Mouse (Mus musculus) forebrain, embryonic 12.5 days (tissue): ENCODE data around the gene Eps8l1. TPM values are rescaled to one million over a fixed set of nuclear protein-coding genes. Genes with fewer than 3 reads are reported as not detected.
"Not testable (repeated sequence)": the region's sequence is repeated elsewhere in the genome, so short reads cannot be mapped to it uniquely, and the experiment has no call there.

Experiments used
- ATAC-seq: fragments of 200-750 bp; cut with Nextera tagmentation; 2 replicates; pipeline ENCODE4 v1.8.0; 2017; ENCODE audit warnings: moderate TSS enrichment; ENCODE audit not compliant: low FRiP score
- H3K27ac ChIP-seq: fragments of 300-500 bp; sonication (generic); 2 replicates; pipeline ENCODE4 v1.5.1; 2016; ENCODE audit warnings: mild to moderate bottlenecking
- H3K27me3 ChIP-seq: fragments of 300-500 bp; sonication (generic); 2 replicates; pipeline ENCODE4 v1.6.1; 2016; ENCODE audit warnings: mild to moderate bottlenecking
- H3K36me3 ChIP-seq: fragments of 300-500 bp; sonication (generic); replicated peaks from 2 replicates; pipeline ENCODE4 v1.6.1; 2016; ENCODE audit warnings: mild to moderate bottlenecking
- H3K4me1 ChIP-seq: fragments of 300-500 bp; sonication (generic); 2 replicates; pipeline ENCODE4 v1.6.1; 2016
- H3K4me2 ChIP-seq: fragments of 300-500 bp; sonication (generic); 2 replicates; pipeline ENCODE4 v1.6.1; 2016; ENCODE audit warnings: mild to moderate bottlenecking, moderate library complexity
- H3K4me3 ChIP-seq: fragments of 300-500 bp; sonication (generic); replicated peaks from 2 replicates; pipeline ENCODE4 v1.5.1; 2016; ENCODE audit warnings: mild to moderate bottlenecking
- H3K9ac ChIP-seq: fragments of 300-500 bp; sonication (generic); 2 replicates; pipeline ENCODE4 v1.6.1; 2016; ENCODE audit warnings: mild to moderate bottlenecking
- H3K9me3 ChIP-seq: fragments of 300-500 bp; sonication (generic); 2 replicates; pipeline ENCODE4 v1.6.1; 2016
- WGBS: fragments of 180-500 bp; shearing (Covaris S2); methylation state at CpG from one replicate; pipeline ENCODE4 v1.1.7; 2016; 5-methylcytosine and 5-hydroxymethylcytosine counted together
- polyA plus RNA-seq: library from polyadenylated mRNA; unstranded; fragments of >200 nt; fragmentation: Nextera tagmentation; extraction: Ambion mirVana; gene quantifications from 2 replicates; pipeline ENCODE4 v1.2.1, GENCODE M21; 2016

The Eps8l1 gene
- 3.6 and 4.1 TPM in 2 replicates for polyA plus RNA-seq

- Histone ChIP-seq H3K9me3 (no peaks in the 10 kb centered on the region), H3K4me3 (peak within 1 kb of the TSS; percentile 15), H3K36me3 (no peaks in the 10 kb centered on the region), H3K4me1 (no peaks in the 10 kb centered on the region), H3K4me2 (peak within 1 kb of the TSS; percentile 35), H3K9ac (no peak within 1 kb of the TSS), H3K27ac (no peak within 1 kb of the TSS), H3K27me3 (no peaks in the 10 kb centered on the region)
- WGBS: 79% methylated on average over 14 of the region's 16 CpGs
- no peak for ATAC-seq
Measured at GRCm38 (mm10) chr7:4460576-4461434, at the start of gene Eps8l1. TSS of gene Eps8l1 (plus strand) at chr7:4460674.

- not testable (repeated sequence) for H3K9me3 ChIP-seq, ATAC-seq, H3K4me3 ChIP-seq, H3K9ac ChIP-seq, H3K36me3 ChIP-seq, H3K4me2 ChIP-seq, H3K27me3 ChIP-seq, H3K4me1 ChIP-seq, H3K27ac ChIP-seq
- WGBS: 93% methylated on average over 15 of the region's 15 CpGs
Measured at GRCm38 (mm10) chr7:4412406-4412805, 48.1 kb upstream of the Eps8l1 start.

DNA sequence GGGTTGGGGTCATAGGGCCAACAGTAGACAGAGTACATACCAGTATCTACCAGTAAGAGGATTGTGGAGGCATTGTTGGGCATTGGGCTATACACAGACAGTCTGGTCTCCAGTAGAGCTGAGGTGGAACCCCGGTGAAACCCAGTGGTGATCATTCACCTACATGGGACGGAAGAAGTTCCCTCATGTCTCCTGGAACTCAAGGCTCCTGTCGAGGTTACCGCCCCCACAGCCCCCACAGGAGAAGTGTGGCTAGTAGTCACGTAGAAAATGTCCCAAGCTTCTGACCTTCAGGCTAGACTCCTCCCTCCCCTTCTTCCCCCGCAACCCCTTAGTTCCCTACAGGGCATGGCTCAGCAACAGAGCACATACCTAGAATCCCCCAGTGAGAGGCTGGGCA is 40.8 kb upstream of the Eps8l1 start:
- Histone ChIP-seq H3K4me3 (no peak overlapping the region), H3K4me2 (no peak overlapping the region), H3K27ac (no peak overlapping the region), H3K9ac (no peak overlapping the region), H3K36me3 (peaks cover 6% of the 10 kb centered on the region), H3K4me1 (no peaks in the 10 kb centered on the region), H3K9me3 (no peaks in the 10 kb centered on the region), H3K27me3 (no peaks in the 10 kb centered on the region)
- ATAC-seq: no peak
- 86% methylated on average over 6 of the region's 6 CpGs for WGBS

GRCm38 (mm10) chr7:4420230-4420629 is 40.2 kb upstream of the Eps8l1 start:
- H3K9me3 ChIP-seq: no peaks in the 10 kb centered on the region

GRCm38 (mm10) chr7:4427161-4427912 is 33.1 kb upstream of the Eps8l1 start:
- no peaks in the 10 kb centered on the region for H3K27me3 ChIP-seq
- H3K4me1 ChIP-seq: no peaks in the 10 kb centered on the region
- H3K27ac ChIP-seq: no peak overlapping the region
- H3K9ac ChIP-seq: no peak overlapping the region
- ATAC-seq: peak; percentile 93
- WGBS: 80% methylated on average over 7 of the region's 7 CpGs
- H3K9me3 ChIP-seq: no peaks in the 10 kb centered on the region
- H3K36me3 ChIP-seq: peaks cover 67% of the 10 kb centered on the region
- H3K4me2 ChIP-seq: no peak overlapping the region
- H3K4me3 ChIP-seq: no peak overlapping the region

More at GRCm38 (mm10) chr7:4420230-4420629, 40.2 kb upstream of the Eps8l1 start:
- Histone ChIP-seq H3K27me3 (no peaks in the 10 kb centered on the region), H3K27ac (no peak overlapping the region), H3K4me1 (no peaks in the 10 kb centered on the region), H3K36me3 (peaks cover 11% of the 10 kb centered on the region), H3K4me3 (no peak overlapping the region), H3K9ac (no peak overlapping the region), H3K4me2 (no peak overlapping the region)
- 73% methylated on average over 4 of the region's 4 CpGs for WGBS
- no peak for ATAC-seq

DNA sequence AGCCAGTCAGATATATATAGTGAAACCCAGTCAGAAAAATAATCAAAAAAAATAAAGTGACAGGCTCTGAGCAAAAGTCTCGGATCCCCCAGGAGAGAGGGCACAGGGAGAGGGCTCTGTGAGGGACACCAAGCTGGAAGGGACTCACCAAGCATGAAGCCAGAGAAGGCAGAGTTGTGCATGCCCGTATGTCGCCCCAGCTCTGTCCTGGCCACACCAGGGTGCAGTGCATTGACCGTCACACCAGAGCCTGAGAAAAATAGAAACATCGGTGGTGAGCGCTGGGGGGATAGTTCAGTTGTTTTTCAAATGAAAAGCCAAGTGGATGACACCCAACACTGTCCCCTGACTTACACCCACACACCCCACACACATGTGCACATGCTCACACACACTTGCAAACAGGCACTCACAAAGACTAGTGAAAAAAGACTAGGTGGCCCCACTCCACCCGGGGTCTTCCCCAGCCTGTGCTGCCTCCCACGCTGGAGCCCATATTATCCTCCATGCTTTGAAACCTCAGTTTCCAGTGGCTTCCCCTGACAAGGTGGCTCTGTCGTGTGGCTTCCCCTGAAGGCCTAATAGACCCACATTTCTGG is 30.1 kb upstream of the Eps8l1 start:
- no peak overlapping the region for H3K9ac ChIP-seq
- no peaks in the 10 kb centered on the region for H3K27me3 ChIP-seq
- H3K9me3 ChIP-seq: no peaks in the 10 kb centered on the region
- no peak overlapping the region for H3K27ac ChIP-seq
- H3K4me1 ChIP-seq: no peaks in the 10 kb centered on the region
- no peak overlapping the region for H3K4me2 ChIP-seq
- 93% methylated on average over 9 of the region's 9 CpGs for WGBS
- peaks cover 81% of the 10 kb centered on the region for H3K36me3 ChIP-seq
- H3K4me3 ChIP-seq: no peak overlapping the region
- no peak for ATAC-seq

GRCm38 (mm10) chr7:4431548-4431947 is 28.9 kb upstream of the Eps8l1 start:
- no peak overlapping the region for H3K9ac ChIP-seq
- H3K4me2 ChIP-seq: no peak overlapping the region
- H3K9me3 ChIP-seq: no peaks in the 10 kb centered on the region
- H3K27ac ChIP-seq: no peak overlapping the region
- H3K4me3 ChIP-seq: no peak overlapping the region
- WGBS: 77% methylated on average over 6 of the region's 6 CpGs
- H3K4me1 ChIP-seq: no peaks in the 10 kb centered on the region
- no peaks in the 10 kb centered on the region for H3K27me3 ChIP-seq
- no peak for ATAC-seq
- H3K36me3 ChIP-seq: peaks cover 77% of the 10 kb centered on the region

GRCm38 (mm10) chr7:4432026-4432425 is 28.4 kb upstream of the Eps8l1 start:
- Histone ChIP-seq H3K27me3 (no peaks in the 10 kb centered on the region), H3K36me3 (peaks cover 78% of the 10 kb centered on the region), H3K4me2 (no peak overlapping the region), H3K4me3 (no peak overlapping the region), H3K9me3 (no peaks in the 10 kb centered on the region), H3K9ac (no peak overlapping the region), H3K27ac (no peak overlapping the region), H3K4me1 (no peaks in the 10 kb centered on the region)
- no peak for ATAC-seq
- 93% methylated on average over 8 of the region's 8 CpGs for WGBS

DNA sequence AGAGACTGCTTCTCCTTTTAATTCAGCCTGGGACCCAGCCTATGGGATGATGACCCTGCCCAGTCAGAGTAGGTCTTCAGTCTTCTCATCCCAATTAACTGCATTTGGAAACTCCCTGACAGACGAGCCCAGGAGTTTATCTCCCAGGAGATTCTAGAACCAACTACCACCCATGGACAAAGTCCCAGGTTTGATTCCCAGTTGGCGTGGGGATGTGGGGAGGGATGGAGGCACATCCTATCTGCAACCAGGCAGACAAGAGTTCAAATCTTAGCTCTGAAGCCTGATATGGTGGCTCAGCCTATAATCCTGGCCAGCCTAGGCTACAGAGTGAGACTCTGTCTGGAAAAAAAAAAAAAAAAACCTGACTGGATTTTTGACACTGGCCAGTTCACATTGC is 22.8 kb upstream of the Eps8l1 start:
- Histone ChIP-seq H3K4me3 (no peak overlapping the region), H3K4me1 (no peaks in the 10 kb centered on the region), H3K27me3 (no peaks in the 10 kb centered on the region), H3K4me2 (no peak overlapping the region), H3K9me3 (no peaks in the 10 kb centered on the region), H3K27ac (no peak overlapping the region), H3K9ac (no peak overlapping the region), H3K36me3 (peaks cover 76% of the 10 kb centered on the region)
- no peak for ATAC-seq
- 92% methylated on average over 2 of the region's 2 CpGs for WGBS

DNA sequence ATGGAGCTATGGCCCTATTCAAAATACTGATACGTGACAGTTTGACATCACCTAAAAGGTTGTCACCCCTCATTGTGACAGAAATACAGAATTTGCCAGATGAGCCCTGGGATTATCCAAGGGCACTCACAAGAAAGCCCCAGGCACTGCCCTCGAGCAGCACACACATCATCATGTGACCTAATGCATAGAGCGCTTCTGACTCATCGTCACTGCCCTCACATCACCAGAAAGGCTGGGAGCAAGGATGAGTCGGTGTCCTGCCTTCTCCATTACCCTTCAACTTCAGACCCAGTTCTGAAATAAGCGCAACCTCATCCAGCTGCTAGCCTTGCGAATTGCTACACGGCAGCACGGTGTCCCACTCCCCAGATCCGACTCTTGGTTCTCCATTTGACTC is 19.9 kb upstream of the Eps8l1 start:
- H3K4me3 ChIP-seq: no peak overlapping the region
- no peak overlapping the region for H3K27ac ChIP-seq
- WGBS: 95% methylated on average over 10 of the region's 10 CpGs
- H3K9ac ChIP-seq: no peak overlapping the region
- H3K4me1 ChIP-seq: peaks cover 10% of the 10 kb centered on the region; the same call in 1 of the 2 replicates
- no peaks in the 10 kb centered on the region for H3K9me3 ChIP-seq
- no peak for ATAC-seq
- no peaks in the 10 kb centered on the region for H3K27me3 ChIP-seq
- H3K4me2 ChIP-seq: no peak overlapping the region
- peaks cover 60% of the 10 kb centered on the region for H3K36me3 ChIP-seq

DNA sequence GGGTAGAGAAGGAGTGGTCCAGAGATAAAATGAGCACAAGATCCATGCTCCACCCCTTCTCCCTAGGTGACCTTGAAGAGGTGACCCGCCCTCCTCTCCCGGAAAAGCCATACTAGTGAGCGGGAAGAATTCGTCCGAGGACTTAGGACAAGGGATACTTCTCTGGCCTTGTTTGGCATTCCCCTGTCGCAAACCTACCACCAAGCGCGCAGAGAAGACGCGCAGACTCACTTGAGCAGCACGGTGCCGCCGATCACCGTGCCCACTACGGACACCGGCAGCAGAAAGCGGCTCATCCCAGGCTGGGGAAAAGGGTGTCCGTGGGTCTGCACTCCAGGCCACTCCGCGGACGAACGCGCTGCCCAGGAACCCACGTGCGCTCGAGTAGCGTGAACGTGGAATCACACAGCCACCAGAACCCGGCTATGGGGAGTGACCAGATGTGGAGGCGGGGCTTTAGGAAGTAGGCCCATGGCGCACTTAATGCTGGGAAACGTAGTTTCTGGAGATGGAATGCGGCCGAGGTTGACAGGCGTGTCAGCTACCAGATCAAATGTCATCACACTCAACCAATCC is 15.2 kb upstream of the Eps8l1 start, which contains the start of gene Rdh13:
Gene Rdh13, minus strand, starts transcription at position 434 of the 576 bp plus-strand sequence.
- under 1% methylated on average over 35 of the region's 35 CpGs for WGBS
- H3K4me1 ChIP-seq: peaks cover 10% of the 10 kb centered on the region; the same call in 1 of the 2 replicates
- peak within 1 kb of the TSS; percentile 75 for H3K9ac ChIP-seq
- H3K27me3 ChIP-seq: no peaks in the 10 kb centered on the region
- H3K9me3 ChIP-seq: no peaks in the 10 kb centered on the region
- peaks cover 32% of the 10 kb centered on the region for H3K36me3 ChIP-seq
- peak within 1 kb of the TSS; percentile 74 for H3K4me3 ChIP-seq
- H3K27ac ChIP-seq: 0 out of 2 replicates have a peak within 1 kb of the TSS, but pooled peaks have one; percentile 25
- H3K4me2 ChIP-seq: peak within 1 kb of the TSS; percentile 67
- ATAC-seq: peak; percentile 96

DNA sequence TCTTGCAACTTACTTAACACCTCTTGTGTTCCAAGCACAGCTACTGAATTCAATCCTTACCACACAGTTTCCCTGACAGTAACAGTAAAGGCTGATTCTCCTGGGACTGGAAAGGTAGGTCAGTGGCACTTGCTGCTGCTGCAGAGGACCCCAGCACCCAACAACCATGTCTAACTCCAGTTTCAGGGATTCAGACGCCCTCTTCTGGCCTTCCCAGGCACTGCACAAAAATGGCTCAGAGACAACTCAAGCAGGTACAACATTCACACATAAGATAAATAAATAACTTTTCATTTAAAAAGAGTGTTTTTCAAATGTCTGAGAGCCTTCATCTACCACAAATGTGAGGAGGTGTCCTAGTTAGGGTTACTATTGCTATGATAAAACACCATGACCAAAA is 13.3 kb upstream of the Eps8l1 start:
- no peaks in the 10 kb centered on the region for H3K27me3 ChIP-seq
- no peak overlapping the region for H3K27ac ChIP-seq
- H3K4me1 ChIP-seq: peaks cover 10% of the 10 kb centered on the region; the same call in 1 of the 2 replicates
- H3K9me3 ChIP-seq: no peaks in the 10 kb centered on the region
- no peak overlapping the region for H3K4me2 ChIP-seq
- ATAC-seq: no peak
- H3K9ac ChIP-seq: no peak overlapping the region
- no peak overlapping the region for H3K4me3 ChIP-seq
- WGBS: 4% methylated on average over 1 of the region's 1 CpGs
- peaks cover 15% of the 10 kb centered on the region for H3K36me3 ChIP-seq
